Mouse (Mus musculus): ENCODE measurements around the gene Aicda.
"Not testable (repeated sequence)": the region's sequence is repeated elsewhere in the genome, so short reads cannot be mapped to it uniquely, and the experiment has no call there.

Aicda gene

DNA sequence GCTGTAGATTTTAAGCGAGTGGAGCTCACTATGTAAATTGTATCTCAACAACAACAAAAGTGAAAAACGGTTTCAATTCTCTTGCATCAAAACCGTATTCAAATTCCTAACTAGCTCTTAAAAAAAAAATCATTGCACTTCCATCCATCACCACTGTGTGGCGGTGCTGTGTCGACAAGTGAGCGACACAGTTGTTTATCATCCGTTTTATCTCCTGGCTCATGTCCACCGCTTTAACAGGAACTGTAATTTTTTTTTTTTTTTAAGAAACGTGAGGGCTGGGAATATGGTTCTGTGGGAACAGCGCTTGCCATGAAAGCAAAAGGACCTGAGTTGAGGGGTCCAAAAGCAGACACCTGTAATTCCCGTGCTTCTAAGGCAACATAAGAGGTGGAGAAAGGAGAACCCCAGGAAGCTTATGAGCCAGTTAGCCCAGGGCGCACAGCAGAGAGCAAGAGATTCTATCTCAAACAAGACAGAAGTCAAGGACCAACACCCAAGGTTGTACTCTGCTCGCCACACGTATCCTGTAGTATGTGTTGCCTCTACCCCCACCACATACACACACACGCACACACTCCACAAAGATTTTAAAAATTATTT, 3.5 kb downstream of the Aicda start:
- DNase-seq = peak; percentile 59

DNA sequence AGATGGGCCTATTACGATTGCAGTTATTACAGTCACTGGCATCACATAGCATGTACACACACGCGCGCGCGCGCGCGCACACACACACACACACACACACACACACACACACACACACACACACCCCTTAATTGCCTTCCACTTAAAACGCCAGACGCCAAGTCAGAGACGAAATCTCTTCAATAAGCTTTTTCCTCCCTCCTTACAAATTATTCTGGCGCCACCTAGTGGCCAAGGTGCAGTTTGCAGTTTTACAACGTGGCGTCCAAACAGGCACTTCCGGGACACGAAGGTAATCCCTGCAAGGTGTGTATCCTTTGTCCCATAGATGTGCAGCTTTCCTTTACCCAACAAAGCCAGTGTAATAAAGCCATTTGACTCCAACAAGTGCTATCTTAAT, 6.8 kb downstream of the Aicda start:
- DNase-seq = peak; percentile 78

- no peak for DNase-seq
Measured at GRCm38 (mm10) chr6:122561005-122561404, 7.4 kb downstream of the Aicda start.

- peak; percentile 38 for DNase-seq
Measured at GRCm38 (mm10) chr6:122562463-122562862, 8.9 kb downstream of the Aicda start.

DNA sequence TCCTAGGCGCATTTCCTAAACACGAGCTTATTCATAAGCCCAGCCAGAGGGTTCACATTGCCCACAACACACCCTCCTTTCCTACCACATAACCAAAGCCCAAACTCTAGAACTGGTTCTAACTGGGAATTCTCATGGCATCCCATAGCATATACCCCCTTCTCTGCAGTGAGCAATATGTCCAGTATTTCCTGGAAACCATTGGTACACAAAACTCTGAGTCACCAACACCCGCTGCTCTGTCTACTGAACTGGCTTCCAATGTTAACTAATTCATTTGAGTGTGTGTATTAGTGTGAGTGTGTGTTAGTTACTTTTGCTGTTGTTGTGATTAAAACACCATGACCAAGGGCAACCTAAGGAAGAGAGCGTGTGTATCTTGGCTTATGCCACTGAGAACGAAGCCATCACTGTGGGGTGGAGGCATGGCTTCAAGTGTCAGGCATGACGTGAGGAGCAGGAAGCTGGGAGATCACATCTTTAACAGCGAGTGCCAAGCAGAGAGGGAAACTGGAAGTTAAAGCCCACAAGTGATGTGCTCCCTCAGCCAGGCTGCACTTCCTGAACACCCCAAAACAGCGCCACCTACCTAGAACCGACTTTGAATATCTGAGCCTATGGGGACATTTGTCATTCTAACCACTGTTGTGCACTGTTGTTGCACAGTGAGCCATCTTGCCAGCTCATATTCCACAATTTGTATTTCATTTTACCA, 11.6 kb downstream of the Aicda start:
- no peak for DNase-seq

DNA sequence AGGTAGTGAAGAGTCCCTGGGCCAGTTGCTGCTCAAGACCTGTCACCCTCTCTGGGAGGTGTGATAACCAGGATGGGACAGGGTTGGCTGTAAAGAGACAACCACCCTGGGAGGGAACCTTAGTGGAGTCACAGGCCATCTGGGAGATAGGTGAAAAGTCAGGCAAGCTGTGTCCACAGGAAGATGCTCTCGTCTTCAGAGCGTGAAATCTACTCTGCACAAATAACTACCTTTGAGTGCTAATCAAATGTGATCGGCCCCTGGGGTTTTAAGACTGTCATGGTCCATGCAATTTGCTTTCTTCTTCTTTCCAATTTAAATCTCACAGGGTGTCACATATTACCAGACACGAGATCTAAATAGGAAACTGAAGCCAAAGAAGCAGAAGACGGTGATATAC, 15.5 kb downstream of the Aicda start:
- DNase-seq = no peak

- no peak for DNase-seq
Measured at GRCm38 (mm10) chr6:122569762-122570161, 16.2 kb downstream of the Aicda start.

- DNase-seq = no peak
Measured at GRCm38 (mm10) chr6:122570695-122571616, 17.4 kb downstream of the Aicda start.

DNA sequence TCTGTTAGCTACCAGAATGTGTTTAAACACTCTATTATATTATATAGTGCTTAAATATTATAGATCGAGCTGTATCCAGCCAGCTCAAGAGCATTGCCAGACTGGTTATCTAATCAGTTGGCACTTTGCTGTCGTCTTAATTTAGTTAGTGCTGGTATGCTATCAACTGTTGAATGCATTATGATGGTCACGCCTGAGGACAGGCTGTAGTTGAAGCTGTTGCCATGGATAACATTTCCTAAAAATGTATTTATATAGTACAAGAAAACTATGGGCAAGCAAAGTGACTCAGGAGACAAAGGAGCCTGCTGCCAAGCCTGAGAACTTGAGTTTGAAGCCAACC, 18.0 kb downstream of the Aicda start:
- no peak for DNase-seq

DNA sequence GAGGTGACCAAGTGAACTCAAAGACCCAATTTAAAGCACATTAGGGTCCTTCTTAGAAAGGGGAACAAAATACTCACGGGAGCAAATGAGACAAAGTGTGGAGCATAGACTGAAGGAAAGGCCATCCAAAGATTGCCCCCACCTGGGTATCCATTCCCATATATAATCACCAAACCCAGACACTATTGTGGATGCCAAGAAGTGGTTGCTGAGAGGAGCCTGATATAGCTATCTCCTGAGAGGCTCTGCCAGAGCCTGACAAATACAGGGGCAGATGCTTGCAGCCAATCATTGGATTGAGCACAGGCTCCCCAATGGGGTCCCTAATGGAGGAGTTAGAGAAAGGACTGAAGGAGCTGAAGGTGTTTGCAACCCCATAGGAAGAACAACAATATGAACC, 21.4 kb downstream of the Aicda start:
- DNase-seq = not testable (repeated sequence)

GRCm38 (mm10) chr6:122577030-122577429, 23.4 kb downstream of the Aicda start:
- DNase-seq = no peak

- no peak for DNase-seq
Measured at GRCm38 (mm10) chr6:122579086-122579485, 25.5 kb downstream of the Aicda start.

- DNase-seq = no peak
Measured at GRCm38 (mm10) chr6:122591027-122591758, 37.6 kb downstream of the Aicda start.

GRCm38 (mm10) chr6:122592905-122593304, 39.3 kb downstream of the Aicda start:
- no peak for DNase-seq

- DNase-seq = no peak
Measured at GRCm38 (mm10) chr6:122595637-122596036, 42.0 kb downstream of the Aicda start.

DNA sequence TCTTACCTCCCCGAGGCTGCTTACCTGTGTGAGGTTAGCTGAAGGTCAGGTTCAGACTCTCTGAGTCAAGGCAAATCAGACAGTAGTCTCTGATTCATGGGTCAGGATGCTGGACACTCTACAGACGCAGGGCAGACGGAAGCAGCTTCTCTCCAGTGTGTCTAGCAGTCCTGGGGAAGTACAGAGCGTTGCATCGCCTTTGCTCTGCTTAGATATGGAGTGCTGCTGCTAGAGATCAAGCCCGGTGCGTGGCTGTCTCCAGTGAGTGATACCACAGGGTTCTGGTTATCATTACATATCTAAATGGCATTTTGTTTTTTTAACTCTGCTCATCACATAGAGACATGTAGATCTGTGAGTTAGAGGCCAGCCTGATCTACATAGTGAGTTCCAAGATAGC, 43.0 kb downstream of the Aicda start:
- no peak for DNase-seq

GRCm38 (mm10) chr6:122598014-122598413, 44.4 kb downstream of the Aicda start:
- DNase-seq = no peak

DNA sequence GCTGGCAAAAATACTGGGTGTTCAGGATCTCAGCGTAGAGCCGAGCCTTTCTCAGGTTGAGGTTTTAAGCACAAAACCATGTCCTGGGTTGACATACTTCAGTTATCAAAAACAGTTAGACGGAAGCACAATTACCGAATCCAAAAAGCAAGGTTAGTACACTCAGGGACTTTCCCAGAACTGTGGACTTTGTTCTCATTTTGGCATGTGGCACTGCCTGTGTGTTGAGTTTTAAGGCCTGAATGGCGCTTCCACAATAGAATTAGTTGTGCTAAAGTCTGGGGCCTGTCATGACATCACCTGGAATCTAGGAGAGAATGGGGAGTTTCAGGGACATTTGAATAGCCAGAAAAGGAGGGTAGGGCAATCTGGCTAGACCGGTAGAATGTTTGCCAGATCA, 44.8 kb downstream of the Aicda start:
- no peak for DNase-seq

GRCm38 (mm10) chr6:122599054-122599737, 45.6 kb downstream of the Aicda start:
- no peak for DNase-seq

- DNase-seq = no peak
Measured at GRCm38 (mm10) chr6:122600066-122600646, 46.6 kb downstream of the Aicda start.

- DNase-seq = no peak
Measured at GRCm38 (mm10) chr6:122601031-122601430, 47.4 kb downstream of the Aicda start.

DNA sequence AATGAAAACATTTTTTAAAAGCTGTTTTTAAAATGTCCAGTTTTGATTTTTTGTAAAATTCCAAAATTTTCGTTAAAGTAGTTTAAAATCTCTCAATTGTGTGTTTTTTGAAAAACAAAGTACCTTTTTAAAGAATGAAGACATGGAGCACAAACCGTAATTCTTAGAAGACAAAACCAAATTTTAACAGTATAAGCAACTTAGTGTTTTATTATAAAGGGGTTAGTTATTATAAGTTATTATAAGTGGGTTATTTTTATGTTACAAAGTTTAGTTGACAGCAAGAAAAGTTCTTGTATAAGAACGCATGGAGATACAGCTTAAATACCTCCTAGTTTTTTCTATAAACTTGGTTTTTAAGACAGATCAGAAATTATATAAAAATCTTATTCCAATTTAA, 48.0 kb downstream of the Aicda start:
- no peak for DNase-seq

All from thymus, postnatal 25 days (tissue).